Mouse (Mus musculus): ENCODE data around the gene Phyhd1. TPM values are rescaled to one million over a fixed set of nuclear protein-coding genes. Genes with fewer than 3 reads are reported as not detected.

Phyhd1 gene
- polyA plus RNA-seq, 1 experiment from 2014 or later: 3.4 TPM

DNA sequence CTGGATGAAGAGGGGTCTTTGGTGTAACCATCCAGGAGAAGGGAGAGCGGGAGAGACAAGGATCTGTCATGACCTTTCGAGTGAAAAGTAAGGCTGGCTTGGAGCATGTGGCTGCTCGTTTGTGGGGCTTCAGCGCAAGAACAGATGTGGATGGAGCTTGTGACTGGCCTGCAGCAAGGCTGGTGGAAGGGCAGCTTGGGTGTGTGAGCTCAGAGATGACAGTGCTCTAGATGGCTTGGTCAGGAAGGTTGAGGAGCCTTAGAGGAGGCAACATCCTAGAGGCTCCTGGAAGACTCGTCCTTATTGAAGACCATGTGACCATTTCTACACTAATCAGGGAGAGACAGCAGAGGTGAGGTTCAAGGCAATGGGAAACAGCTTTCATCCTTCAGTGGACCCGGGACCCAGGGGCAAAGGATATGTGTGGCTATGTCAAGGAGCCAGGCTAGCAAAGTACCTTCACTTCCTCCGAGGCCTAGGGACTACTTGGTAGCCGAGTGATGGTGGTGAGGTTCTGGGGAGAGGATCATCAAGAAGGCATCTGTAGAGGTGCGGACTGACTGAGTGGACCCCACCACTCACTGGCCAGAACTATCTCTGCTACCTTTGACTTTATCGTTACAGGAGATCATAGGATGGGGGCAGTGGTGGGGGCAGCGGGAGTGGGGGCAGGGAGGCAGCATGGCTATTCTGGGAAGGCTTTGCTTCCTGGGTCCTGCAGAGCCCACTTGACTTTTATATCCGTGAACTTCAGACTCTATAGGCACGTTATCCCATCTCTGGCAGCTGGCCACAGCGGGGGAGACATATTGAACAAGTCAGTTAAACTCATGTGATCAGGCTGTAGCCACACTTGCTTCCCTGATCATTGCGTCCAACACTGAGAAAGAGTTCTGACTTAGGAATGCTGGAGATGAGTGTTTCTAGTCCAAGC, 6.6 kb upstream of the Phyhd1 start:
- no peak overlapping the region for H3K4me3 ChIP-seq
- 92% methylated on average over 15 of the region's 15 CpGs for WGBS
- DNase-seq (ENCODE audit: extremely low spot score, low spot score): no peak
- H3K36me3 ChIP-seq (replicated peaks): peaks cover 99% of the 10 kb centered on the region
- no peaks in the 10 kb centered on the region for H3K9me3 ChIP-seq
- 0 out of 2 replicates have a peak overlapping the region, but pooled peaks have one; percentile 25 for H3K27ac ChIP-seq
- peaks cover under 1% of the 10 kb centered on the region; the same call in 1 of the 2 replicates for H3K4me1 ChIP-seq
- no peaks in the 10 kb centered on the region for H3K27me3 ChIP-seq (ENCODE audit: poor library complexity, severe bottlenecking)

DNA sequence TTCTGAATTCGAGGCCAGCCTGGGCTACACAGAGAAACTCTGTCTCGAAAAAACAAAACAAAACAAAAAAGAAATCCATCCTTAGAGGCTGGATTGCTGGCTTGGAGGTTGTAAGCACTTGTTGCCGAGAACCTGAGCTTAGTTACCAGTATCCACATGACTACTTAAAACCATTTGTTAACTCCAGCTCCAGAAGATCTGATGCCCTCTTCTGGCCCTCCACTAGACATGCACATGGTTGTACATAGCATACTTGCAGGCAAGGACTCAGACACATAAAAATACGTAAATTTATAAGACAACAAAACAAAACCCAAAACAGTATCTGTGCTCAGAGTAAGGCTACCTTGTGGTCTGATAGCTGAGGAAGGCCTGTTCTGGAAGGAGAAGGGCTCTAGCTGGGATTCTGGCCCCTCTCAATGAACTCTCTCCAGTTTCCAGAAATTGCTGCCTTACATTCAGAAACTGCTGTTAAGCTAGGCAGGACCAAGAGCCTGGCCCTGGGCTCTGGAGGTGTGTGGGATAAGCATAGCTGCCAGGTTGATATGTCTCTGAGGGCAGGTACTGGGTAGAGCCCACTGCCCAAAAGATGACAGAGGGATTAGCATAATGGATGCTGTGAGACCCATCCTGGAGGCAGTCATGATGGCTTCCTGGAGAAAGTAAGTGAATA, 4.8 kb upstream of the Phyhd1 start:
- H3K36me3 ChIP-seq (replicated peaks): peaks cover 94% of the 10 kb centered on the region

DNA sequence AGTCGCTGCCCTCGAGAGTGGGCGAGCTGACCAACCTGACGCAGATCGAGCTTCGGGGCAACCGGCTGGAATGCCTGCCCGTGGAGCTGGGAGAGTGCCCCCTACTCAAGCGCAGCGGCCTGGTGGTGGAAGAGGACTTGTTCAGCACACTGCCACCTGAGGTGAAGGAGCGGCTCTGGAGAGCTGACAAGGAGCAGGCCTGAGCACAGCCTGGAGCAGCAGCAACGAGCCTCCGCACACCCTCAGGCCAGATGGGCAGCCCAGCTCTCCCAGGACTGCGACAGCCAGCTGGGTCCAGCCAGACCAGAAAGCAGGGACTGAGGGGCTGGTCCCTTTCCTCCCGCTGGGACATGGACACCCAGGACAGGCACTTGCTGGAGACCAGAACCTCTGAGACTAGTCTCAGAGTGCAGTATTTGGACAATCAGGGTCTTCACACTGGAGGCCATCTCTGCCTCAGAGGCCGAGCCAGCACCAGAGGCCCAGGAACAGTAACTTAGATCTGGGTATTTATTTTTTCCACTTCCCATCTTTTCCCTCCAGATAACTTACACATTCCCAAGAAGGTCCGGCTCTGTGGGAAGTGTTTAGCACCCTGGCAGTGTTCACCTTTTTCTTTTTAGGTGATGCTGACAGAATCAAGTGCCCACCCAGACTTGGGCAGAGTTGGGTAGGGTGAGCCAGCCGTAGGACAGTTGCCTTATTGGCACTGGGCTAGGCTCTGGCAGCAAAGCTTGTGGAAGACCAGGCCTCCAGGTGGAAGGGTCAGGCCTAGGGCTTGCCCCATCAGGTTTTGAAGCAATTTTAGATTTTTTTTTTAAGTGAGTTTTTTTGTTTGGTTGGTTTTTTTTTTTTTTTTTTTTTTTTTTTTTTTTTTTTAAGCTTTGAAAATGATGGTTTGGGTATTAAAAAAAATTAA, 3.8 kb upstream of the Phyhd1 start:
- no peak for DNase-seq (ENCODE audit: extremely low spot score, low spot score)
- WGBS: 94% methylated on average over 18 of the region's 18 CpGs
- H3K36me3 ChIP-seq (replicated peaks): peaks cover 84% of the 10 kb centered on the region

More for the DNA sequence above, 4.8 kb upstream of the Phyhd1 start:
- DNase-seq (ENCODE audit: extremely low spot score, low spot score): no peak
- no peak overlapping the region for H3K4me3 ChIP-seq
- 92% methylated on average over 4 of the region's 4 CpGs for WGBS
- H3K9me3 ChIP-seq: no peaks in the 10 kb centered on the region
- H3K27me3 ChIP-seq (ENCODE audit: poor library complexity, severe bottlenecking): no peaks in the 10 kb centered on the region
- peaks cover 18% of the 10 kb centered on the region for H3K4me1 ChIP-seq
- H3K27ac ChIP-seq: no peak overlapping the region

DNA sequence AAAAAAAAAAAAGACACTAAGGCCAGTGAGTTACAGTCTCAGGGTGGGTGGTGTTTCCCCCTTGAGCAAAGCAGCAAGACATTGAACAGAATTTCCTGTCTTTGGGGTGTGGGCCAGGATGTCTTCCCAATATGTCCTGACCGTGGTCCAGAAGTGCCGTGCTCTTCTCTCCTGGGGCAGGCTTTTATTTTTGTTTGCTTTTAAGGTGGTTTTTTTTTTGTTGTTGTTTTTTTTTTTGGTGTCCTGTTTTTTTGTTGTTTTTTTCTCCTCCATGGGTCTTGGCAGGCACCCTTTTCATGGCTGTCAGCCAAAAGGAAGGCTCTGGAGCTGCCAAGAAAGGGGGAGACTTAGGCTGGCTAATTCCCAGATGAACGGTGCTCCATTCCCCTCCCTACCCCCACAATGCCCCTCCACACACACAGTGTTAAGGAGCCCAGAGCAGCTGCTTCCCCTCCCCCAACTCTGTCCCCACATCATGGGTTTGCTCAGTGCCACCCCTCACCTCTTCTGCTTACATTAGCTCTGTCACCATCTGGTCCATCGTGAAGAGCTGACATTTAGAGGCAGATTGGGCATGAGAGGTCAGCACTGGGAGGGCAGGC, 3.1 kb upstream of the Phyhd1 start:
- Histone ChIP-seq H3K9me3 (no peaks in the 10 kb centered on the region), H3K27me3 (ENCODE audit: poor library complexity, severe bottlenecking) (no peaks in the 10 kb centered on the region), H3K27ac (no peak overlapping the region), H3K4me1 (peaks cover 30% of the 10 kb centered on the region), H3K4me3 (no peak overlapping the region), H3K36me3 (replicated peaks) (peaks cover 77% of the 10 kb centered on the region)
- WGBS: 90% methylated on average over 4 of the region's 4 CpGs
- DNase-seq (ENCODE audit: extremely low spot score, low spot score): no peak

More for the DNA sequence above, 3.8 kb upstream of the Phyhd1 start:
- Histone ChIP-seq H3K4me3 (no peak overlapping the region), H3K27me3 (ENCODE audit: poor library complexity, severe bottlenecking) (no peaks in the 10 kb centered on the region), H3K9me3 (no peaks in the 10 kb centered on the region), H3K27ac (no peak overlapping the region), H3K4me1 (peaks cover 28% of the 10 kb centered on the region)

DNA sequence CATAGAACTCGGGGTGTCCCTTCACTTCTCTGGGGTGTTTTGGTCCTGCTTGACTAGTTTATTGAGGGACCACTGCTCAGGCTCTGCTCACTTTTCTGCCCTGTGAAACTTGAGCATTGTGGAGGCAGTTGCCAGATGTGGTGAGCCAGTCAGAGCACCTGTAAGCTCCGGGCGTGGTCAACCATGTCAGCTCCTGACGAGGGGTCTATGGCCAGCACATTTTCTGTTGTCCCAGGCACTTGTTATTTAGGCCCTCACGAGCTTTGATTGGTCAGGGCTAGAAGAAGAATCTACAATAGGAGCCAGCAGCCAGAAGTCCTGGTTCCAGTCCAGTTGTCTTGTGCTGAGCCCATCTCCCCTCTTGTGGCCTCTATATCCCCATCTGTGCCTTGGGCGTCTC, 2.2 kb upstream of the Phyhd1 start:
- H3K27ac ChIP-seq: no peak overlapping the region
- no peaks in the 10 kb centered on the region for H3K27me3 ChIP-seq (ENCODE audit: poor library complexity, severe bottlenecking)
- DNase-seq (ENCODE audit: extremely low spot score, low spot score): no peak
- peaks cover 30% of the 10 kb centered on the region for H3K4me1 ChIP-seq
- H3K4me3 ChIP-seq: no peak overlapping the region
- no peaks in the 10 kb centered on the region for H3K9me3 ChIP-seq
- WGBS: 94% methylated on average over 6 of the region's 6 CpGs
- H3K36me3 ChIP-seq (replicated peaks): peaks cover 68% of the 10 kb centered on the region

DNA sequence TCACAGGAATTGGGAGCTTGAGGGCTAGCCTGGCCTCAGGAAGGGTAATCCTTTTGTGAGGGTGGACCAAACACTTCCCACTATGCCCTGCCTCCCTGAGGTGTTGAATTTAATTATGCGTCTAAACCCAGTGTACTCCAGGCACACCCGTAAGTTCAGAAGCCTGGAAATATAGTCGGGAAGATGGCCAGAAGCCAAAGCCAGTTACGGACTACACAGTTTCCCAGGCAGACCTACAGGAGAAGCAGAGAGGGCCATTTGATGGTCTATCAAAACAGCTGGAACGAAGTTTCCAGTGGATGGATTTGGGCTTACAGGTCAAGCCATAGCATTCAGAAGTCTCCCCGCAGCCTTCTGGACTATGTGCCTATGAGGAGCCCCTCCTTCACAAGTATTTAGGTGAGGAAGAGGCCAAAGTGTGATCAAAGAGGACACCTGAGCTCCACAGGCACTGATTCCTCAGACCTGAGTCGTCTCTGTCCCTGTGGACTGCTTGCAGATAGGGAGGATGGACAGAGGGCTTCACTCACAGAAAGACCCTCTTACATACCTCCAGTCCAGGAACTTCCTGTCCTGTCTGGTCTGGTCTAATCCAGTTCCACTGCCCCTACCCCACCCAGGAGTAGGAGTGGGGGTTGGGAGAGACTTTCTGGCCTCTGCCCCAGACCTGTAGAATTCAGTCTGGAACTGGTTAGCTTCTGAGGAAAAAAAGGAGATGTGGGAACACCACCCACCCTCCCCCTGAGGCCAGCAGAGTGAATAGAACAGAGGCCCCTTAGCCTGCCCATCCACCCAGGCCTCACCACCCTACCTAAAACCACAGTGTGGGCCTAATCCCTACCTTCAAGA, 1.1 kb upstream of the Phyhd1 start:
- Histone ChIP-seq H3K4me1 (peaks cover 30% of the 10 kb centered on the region), H3K4me3 (no peak overlapping the region), H3K9me3 (no peaks in the 10 kb centered on the region), H3K27ac (peak overlapping the region; percentile 81), H3K36me3 (replicated peaks) (peaks cover 57% of the 10 kb centered on the region), H3K27me3 (ENCODE audit: poor library complexity, severe bottlenecking) (no peaks in the 10 kb centered on the region)
- WGBS: 76% methylated on average over 7 of the region's 7 CpGs
- no peak for DNase-seq (ENCODE audit: extremely low spot score, low spot score)

DNA sequence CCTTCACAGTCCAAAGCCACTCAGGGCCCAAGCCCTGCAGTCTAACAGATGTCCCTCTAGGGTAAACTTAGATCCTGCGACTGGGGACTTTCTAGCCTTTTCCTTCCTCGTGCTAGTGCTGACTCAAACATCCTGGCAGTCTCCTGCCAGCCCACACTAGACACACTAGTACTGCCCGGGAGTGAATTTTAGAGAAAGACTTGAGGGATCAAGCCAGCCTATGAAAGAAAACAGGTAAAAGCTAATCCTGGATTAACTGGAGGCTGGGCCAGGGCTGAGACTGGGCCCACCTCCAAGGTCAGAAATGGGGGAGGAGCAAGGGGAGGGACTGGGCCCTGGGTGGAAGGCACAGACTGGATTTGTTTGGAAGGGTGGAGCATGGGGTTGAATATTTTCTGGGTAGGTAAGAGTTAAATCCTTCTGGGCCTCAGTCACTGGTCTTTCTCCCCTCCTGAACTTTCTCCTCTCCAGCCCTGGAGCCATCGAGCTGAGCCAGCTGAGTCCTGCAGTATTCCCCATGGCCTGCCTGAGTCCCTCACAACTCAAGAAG, 464 bp downstream of the Phyhd1 start:
- no peaks in the 10 kb centered on the region for H3K27me3 ChIP-seq (ENCODE audit: poor library complexity, severe bottlenecking)
- 11% methylated on average over 4 of the region's 4 CpGs for WGBS
- no peaks in the 10 kb centered on the region for H3K9me3 ChIP-seq
- DNase-seq (ENCODE audit: extremely low spot score, low spot score): peak; percentile 25
- H3K4me1 ChIP-seq: peaks cover 30% of the 10 kb centered on the region
- H3K27ac ChIP-seq: peak overlapping the region; percentile 81
- H3K36me3 ChIP-seq (replicated peaks): peaks cover 41% of the 10 kb centered on the region
- peak overlapping the region; percentile 26 for H3K4me3 ChIP-seq

DNA sequence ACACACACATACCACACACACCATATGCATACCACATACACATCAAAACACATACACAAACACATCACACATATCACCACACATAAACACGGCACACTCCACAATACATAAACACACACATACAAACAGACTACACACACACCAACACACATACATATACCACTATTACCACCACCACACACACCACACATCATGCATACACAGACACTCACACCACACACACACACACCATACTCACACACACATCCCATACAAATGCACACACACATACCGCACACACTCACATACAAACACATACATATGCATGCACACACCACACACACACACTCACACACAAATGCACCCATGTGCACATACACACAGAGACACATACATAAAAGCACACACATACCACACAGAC, 1.5 kb downstream of the Phyhd1 start:
- peaks cover 32% of the 10 kb centered on the region for H3K36me3 ChIP-seq (replicated peaks)
- H3K9me3 ChIP-seq: no peaks in the 10 kb centered on the region
- DNase-seq (ENCODE audit: extremely low spot score, low spot score): no peak
- peaks cover 30% of the 10 kb centered on the region for H3K4me1 ChIP-seq
- H3K27ac ChIP-seq: no peak overlapping the region
- H3K4me3 ChIP-seq: no peak overlapping the region
- H3K27me3 ChIP-seq (ENCODE audit: poor library complexity, severe bottlenecking): no peaks in the 10 kb centered on the region
- 97% methylated on average over 2 of the region's 2 CpGs for WGBS

DNA sequence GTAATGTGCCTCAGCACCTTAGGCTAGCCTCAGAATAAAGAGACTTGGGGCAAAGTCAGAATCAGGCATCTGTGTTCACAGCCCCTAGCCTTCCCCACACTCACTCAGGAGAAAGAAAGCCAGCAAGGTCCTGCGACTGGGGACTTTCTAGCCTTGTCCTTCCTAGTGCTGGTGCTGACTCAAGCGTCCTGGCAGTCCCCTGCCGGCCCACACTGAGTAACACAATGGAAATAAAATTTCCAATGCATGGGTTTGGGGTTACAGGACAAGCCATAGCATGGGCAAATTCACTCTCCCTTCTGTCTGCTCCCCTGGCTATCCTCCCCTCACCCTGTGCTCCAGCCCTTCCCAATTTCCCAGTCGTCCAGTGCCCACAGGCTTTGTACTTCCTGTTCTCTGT, 2.4 kb downstream of the Phyhd1 start:
- H3K36me3 ChIP-seq (replicated peaks): peaks cover 24% of the 10 kb centered on the region
- no peak overlapping the region for H3K4me3 ChIP-seq
- H3K4me1 ChIP-seq: peaks cover 30% of the 10 kb centered on the region
- no peaks in the 10 kb centered on the region for H3K27me3 ChIP-seq (ENCODE audit: poor library complexity, severe bottlenecking)
- H3K9me3 ChIP-seq: no peaks in the 10 kb centered on the region
- DNase-seq (ENCODE audit: extremely low spot score, low spot score): no peak
- H3K27ac ChIP-seq: no peak overlapping the region
- 64% methylated on average over 4 of the region's 4 CpGs for WGBS

DNA sequence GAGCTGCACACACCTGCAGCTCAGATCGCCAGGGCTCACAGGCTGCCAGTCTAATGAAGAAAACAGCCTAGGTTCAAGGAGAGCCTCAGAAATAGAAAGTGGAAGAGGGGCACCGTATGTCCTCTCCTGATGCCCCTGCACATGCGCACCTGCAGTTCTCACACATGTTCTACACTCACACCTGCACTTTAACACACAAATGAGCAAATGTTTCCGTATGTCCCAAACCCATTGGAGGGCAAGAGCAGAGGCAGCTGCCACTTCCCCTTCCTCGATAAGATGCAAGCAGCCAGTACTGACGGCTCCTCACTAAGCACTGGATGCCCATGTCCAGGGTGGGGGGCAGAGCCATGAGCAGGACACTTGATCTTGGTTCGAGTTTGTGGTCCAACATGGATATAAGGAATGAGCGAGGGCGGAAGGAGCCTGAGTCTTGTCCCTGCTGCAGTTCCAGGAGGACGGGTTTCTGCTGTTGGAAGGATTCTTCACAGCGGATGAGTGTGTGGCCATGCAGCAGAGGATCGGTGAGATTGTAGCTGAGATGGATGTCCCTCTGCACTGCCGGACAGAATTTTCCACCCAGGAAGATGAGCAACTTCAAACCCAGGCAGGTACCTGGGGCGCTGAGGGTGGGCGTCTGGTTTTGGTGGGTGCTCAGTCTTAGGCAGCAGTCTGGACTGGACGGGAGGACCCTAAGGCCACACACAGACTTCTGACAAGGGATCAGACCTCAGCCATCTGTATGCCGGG, 3.4 kb downstream of the Phyhd1 start:
- Histone ChIP-seq H3K4me3 (no peak overlapping the region), H3K36me3 (replicated peaks) (peaks cover 13% of the 10 kb centered on the region)
- WGBS: 90% methylated on average over 17 of the region's 17 CpGs

DNA sequence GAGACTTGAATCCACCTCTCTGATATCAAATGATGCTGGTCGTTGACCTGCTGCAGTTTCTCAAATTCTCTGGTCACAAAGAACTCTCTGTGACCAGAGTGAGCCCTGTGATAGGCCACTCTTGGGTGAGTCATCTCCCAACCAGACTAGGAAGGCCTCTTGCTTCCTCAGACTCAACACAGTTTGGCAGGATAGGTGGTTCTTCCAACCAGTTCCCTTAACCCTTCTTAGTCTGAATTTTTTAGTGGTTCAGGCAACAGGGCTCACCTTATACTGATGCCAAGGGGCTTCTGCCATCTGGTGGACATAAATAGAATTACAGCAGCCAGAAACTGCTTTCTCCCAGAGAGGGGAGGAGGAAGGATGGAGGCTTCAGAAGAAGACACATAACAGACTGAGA, 4.1 kb downstream of the Phyhd1 start:
- H3K27ac ChIP-seq: no peak overlapping the region

More for the DNA sequence above, 3.4 kb downstream of the Phyhd1 start:
- Histone ChIP-seq H3K27me3 (ENCODE audit: poor library complexity, severe bottlenecking) (no peaks in the 10 kb centered on the region), H3K9me3 (no peaks in the 10 kb centered on the region), H3K4me1 (peaks cover 29% of the 10 kb centered on the region), H3K27ac (no peak overlapping the region)
- DNase-seq (ENCODE audit: extremely low spot score, low spot score): no peak

More for the DNA sequence above, 4.1 kb downstream of the Phyhd1 start:
- no peak overlapping the region for H3K4me3 ChIP-seq
- WGBS: 68% methylated on average over 1 of the region's 1 CpGs
- peaks cover 22% of the 10 kb centered on the region for H3K4me1 ChIP-seq
- DNase-seq (ENCODE audit: extremely low spot score, low spot score): peak; percentile 51
- H3K9me3 ChIP-seq: no peaks in the 10 kb centered on the region
- peaks cover 6% of the 10 kb centered on the region for H3K36me3 ChIP-seq (replicated peaks)
- no peaks in the 10 kb centered on the region for H3K27me3 ChIP-seq (ENCODE audit: poor library complexity, severe bottlenecking)
